Mouse (Mus musculus) lung, adult 2 months (tissue): ENCODE measurements around the gene Igfbp6. TPM values are rescaled to one million over a fixed set of nuclear protein-coding genes. Genes with fewer than 3 reads are reported as not detected.
"Not testable (repeated sequence)": the region's sequence is repeated elsewhere in the genome, so short reads cannot be mapped to it uniquely, and the experiment has no call there.

ENCODE experiments used
- DNase-seq: peaks from one replicate; pipeline ENCODE4 v3.0.0; 2022
- H3K4me1 ChIP-seq: fragments of 200-500 bp; 2 replicates; pipeline ENCODE4 v1.6.1; 2011; ENCODE audit warnings: low read length; ENCODE audit not compliant: control insufficient read depth, insufficient read depth
- H3K4me3 ChIP-seq: fragments of 200-500 bp; replicated peaks from 2 replicates; pipeline ENCODE3; 2011; ENCODE audit warnings: low read depth, mild to moderate bottlenecking, control low read depth, low read length; ENCODE audit errors: extremely low read depth
- CTCF ChIP-seq: fragments of 200-500 bp; IDR thresholded peaks from 2 replicates; pipeline ENCODE4 v1.5.1; 2011; ENCODE audit warnings: mild to moderate bottlenecking, low read length, control low read depth; ENCODE audit not compliant: insufficient read depth
- POLR2A ChIP-seq: fragments of 200-500 bp; IDR thresholded peaks from 2 replicates; pipeline ENCODE4 v1.6.1; 2011; ENCODE audit warnings: low read depth, mild to moderate bottlenecking, control low read depth, low read length, borderline replicate concordance; ENCODE audit errors: extremely low read depth
- WGBS: fragments of 180-500 bp; shearing (Covaris S2); methylation state at CpG from one replicate; pipeline ENCODE4 v1.1.7; 2018; 5-methylcytosine and 5-hydroxymethylcytosine counted together
- polyA plus RNA-seq: library from polyadenylated mRNA; depleted of rRNA; stranded (reverse); fragments of >200 nt; gene quantifications from 2 replicates; pipeline ENCODE4 v1.2.3, GENCODE M21; 2012

Gene Igfbp6
- polyA plus RNA-seq, 1 experiment = 337 TPM

GRCm38 (mm10) chr15:102146882-102147281 is 2.7 kb downstream of the Igfbp6 start:
- peak; percentile 46 for DNase-seq
- 3% methylated on average over 1 of the region's 1 CpGs for WGBS
- peak; percentile 39; the same call in 1 of the 2 replicates for TF ChIP-seq CTCF
- TF ChIP-seq POLR2A = no peak
- H3K4me1 ChIP-seq = 0 out of 2 replicates have a peak, but pooled peaks cover 5% of the 10 kb centered on the region
- H3K4me3 ChIP-seq = no peak overlapping the region

GRCm38 (mm10) chr15:102147674-102148402 is 3.7 kb downstream of the Igfbp6 start:
- WGBS = 65% methylated on average over 16 of the region's 16 CpGs

GRCm38 (mm10) chr15:102149561-102149960 is 5.4 kb downstream of the Igfbp6 start:
- Histone ChIP-seq H3K4me3 (no peak overlapping the region), H3K4me1 (0 out of 2 replicates have a peak, but pooled peaks cover 3% of the 10 kb centered on the region)
- 82% methylated on average over 4 of the region's 4 CpGs for WGBS
- no peak for DNase-seq
- TF ChIP-seq POLR2A (no peak), CTCF (no peak)

More at GRCm38 (mm10) chr15:102147674-102148402, 3.7 kb downstream of the Igfbp6 start:
- DNase-seq = no peak
- Histone ChIP-seq H3K4me3 (no peak overlapping the region), H3K4me1 (0 out of 2 replicates have a peak, but pooled peaks cover 3% of the 10 kb centered on the region)
- no peak for TF ChIP-seq POLR2A
- TF ChIP-seq CTCF = no peak

GRCm38 (mm10) chr15:102150301-102151135 is 6.4 kb downstream of the Igfbp6 start, which contains the start of gene Soat2:
Gene Soat2, plus strand, starts transcription at chr15:102150526.
- 24% methylated on average over 20 of the region's 20 CpGs for WGBS
- no peak for TF ChIP-seq CTCF
- 0 out of 2 replicates have a peak, but pooled peaks have one; percentile 18 for TF ChIP-seq POLR2A
- Histone ChIP-seq H3K4me1 (0 out of 2 replicates have a peak, but pooled peaks cover 3% of the 10 kb centered on the region), H3K4me3 (no peak within 1 kb of the TSS)
- peak; percentile 44 for DNase-seq

- 59% methylated on average over 4 of the region's 4 CpGs for WGBS
- Histone ChIP-seq H3K4me3 (no peak overlapping the region), H3K4me1 (0 out of 2 replicates have a peak, but pooled peaks cover 3% of the 10 kb centered on the region)
- TF ChIP-seq POLR2A (no peak), CTCF (no peak)
- DNase-seq = no peak
Measured at GRCm38 (mm10) chr15:102152646-102153045, 8.5 kb downstream of the Igfbp6 start.

GRCm38 (mm10) chr15:102155006-102155405 is 10.8 kb downstream of the Igfbp6 start:
- not testable (repeated sequence) for H3K4me1 ChIP-seq, DNase-seq, H3K4me3 ChIP-seq
- 96% methylated on average over 6 of the region's 6 CpGs for WGBS

- 43% methylated on average over 20 of the region's 20 CpGs for WGBS
- TF ChIP-seq CTCF (no peak), POLR2A (no peak)
- H3K4me1 ChIP-seq = no peaks in the 10 kb centered on the region
- no peak for DNase-seq
- H3K4me3 ChIP-seq = no peak overlapping the region
Measured at GRCm38 (mm10) chr15:102156836-102157235, 12.7 kb downstream of the Igfbp6 start.

- no peak for DNase-seq
- Histone ChIP-seq H3K4me1 (no peaks in the 10 kb centered on the region), H3K4me3 (no peak overlapping the region)
- no peak for TF ChIP-seq POLR2A
- TF ChIP-seq CTCF = no peak
- WGBS = 63% methylated on average over 27 of the region's 27 CpGs
Measured at GRCm38 (mm10) chr15:102160415-102161060, 16.4 kb downstream of the Igfbp6 start.

GRCm38 (mm10) chr15:102163900-102164693 is 19.9 kb downstream of the Igfbp6 start:
- no peak overlapping the region for H3K4me3 ChIP-seq
- no peaks in the 10 kb centered on the region for H3K4me1 ChIP-seq
- 36% methylated on average over 3 of the region's 3 CpGs for WGBS
- no peak for DNase-seq
- no peak for TF ChIP-seq POLR2A
- TF ChIP-seq CTCF = no peak
